Mouse (Mus musculus) MEL (cell line): ENCODE measurements around the gene Srxn1.

Experiments
- CTCF ChIP-seq, 3 experiments: IDR thresholded peaks in 2 of 3; conservative IDR thresholded peaks in 1 of 3; 2 replicates each; pipeline ENCODE4 v1.5.1; 2011 to 2012; ENCODE audit warnings: low read length in 3 of 3, low read depth in 2 of 3, mild to moderate bottlenecking in 2 of 3, improper control_type of control experiment in 1 of 3, inconsistent platforms in 1 of 3, mixed read lengths in 1 of 3, moderate library complexity in 1 of 3; ENCODE audit not compliant: control insufficient read depth in 1 of 3, insufficient read depth in 1 of 3, poor library complexity in 1 of 3, severe bottlenecking in 1 of 3
- EP300 ChIP-seq, 2 experiments: IDR thresholded peaks; 2 replicates each; pipeline ENCODE4 v1.6.1; 2011; ENCODE audit warnings: improper control_type of control experiment in 2 of 2, low read length in 2 of 2, low read depth in 1 of 2, mild to moderate bottlenecking in 1 of 2
- HCFC1 ChIP-seq: IDR thresholded peaks from 2 replicates; pipeline ENCODE4 v1.6.1; 2012; ENCODE audit warnings: low read depth, mild to moderate bottlenecking, inconsistent platforms, low read length, improper control_type of control experiment, moderate library complexity
- KAT2A ChIP-seq: conservative IDR thresholded peaks from 2 replicates; pipeline ENCODE4 v1.6.1; 2012; ENCODE audit warnings: low read depth, low read length, improper control_type of control experiment, inconsistent platforms
- MAFK ChIP-seq: IDR thresholded peaks from 2 replicates; pipeline ENCODE4 v1.6.1; 2011; ENCODE audit warnings: low read depth, mild to moderate bottlenecking, low read length, improper control_type of control experiment, borderline replicate concordance
- MAX ChIP-seq: IDR thresholded peaks from 2 replicates; pipeline ENCODE4 v1.6.1; 2011; ENCODE audit warnings: low read length, improper control_type of control experiment
- MEF2A ChIP-seq: IDR thresholded peaks from 2 replicates; pipeline ENCODE4 v1.6.1; 2014; ENCODE audit warnings: low read depth, mild to moderate bottlenecking, inconsistent platforms, low read length, improper control_type of control experiment; ENCODE audit not compliant: poor library complexity, insufficient replicate concordance, severe bottlenecking; ENCODE audit errors: extremely low read depth
- MXI1 ChIP-seq: IDR thresholded peaks from 2 replicates; pipeline ENCODE4 v1.6.1; 2011; ENCODE audit warnings: mild to moderate bottlenecking, low read depth, low read length, improper control_type of control experiment
- MYC ChIP-seq: IDR thresholded peaks from 2 replicates; pipeline ENCODE4 v1.6.1; 2011; ENCODE audit warnings: low read depth, mild to moderate bottlenecking, low read length, improper control_type of control experiment, moderate library complexity
- POLR2A ChIP-seq, 2 experiments: IDR thresholded peaks; 2 replicates each; pipeline ENCODE4 v1.6.1; 2011 to 2012; ENCODE audit warnings: low read length in 2 of 2, mild to moderate bottlenecking in 2 of 2, control low read depth in 1 of 2, improper control_type of control experiment in 1 of 2, low read depth in 1 of 2, moderate library complexity in 1 of 2; ENCODE audit not compliant: control insufficient read depth in 1 of 2, insufficient read depth in 1 of 2, poor library complexity in 1 of 2
- TCF12 ChIP-seq: IDR thresholded peaks from 2 replicates; pipeline ENCODE4 v1.6.1; 2014; ENCODE audit warnings: low read depth, mild to moderate bottlenecking, inconsistent platforms, low read length, improper control_type of control experiment, moderate library complexity
- UBTF ChIP-seq: IDR thresholded peaks from 2 replicates; pipeline ENCODE4 v1.6.1; 2012; ENCODE audit warnings: low read depth, mild to moderate bottlenecking, inconsistent platforms, low read length, improper control_type of control experiment, moderate library complexity, borderline replicate concordance; ENCODE audit not compliant: insufficient read depth

DNA sequence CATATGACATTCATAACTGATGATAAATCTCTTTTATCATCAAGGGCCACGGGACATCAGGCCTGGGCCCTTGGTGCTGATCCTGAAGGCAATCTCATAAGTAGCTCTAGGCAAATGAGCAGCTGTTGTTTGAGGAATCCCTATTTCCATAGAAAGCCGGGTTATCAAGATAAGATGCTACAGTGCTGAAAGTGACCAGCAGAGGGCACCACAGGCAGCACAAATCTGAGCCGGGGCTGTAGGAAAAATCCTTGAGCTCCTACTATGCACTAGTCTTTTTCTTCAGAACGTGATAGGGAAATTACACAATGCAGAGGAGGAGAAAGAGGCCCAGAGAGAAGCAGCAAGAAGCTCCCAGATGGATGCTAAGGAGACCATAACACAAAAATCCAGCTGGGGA lies 16.2 kb upstream of the Srxn1 start:
- TF ChIP-seq TCF12 (no peak), CTCF (IDR thresholded peaks at IDR 0.05 in 2 of 3, conservative IDR thresholded peaks at IDR 0.05 in 1 of 3; ENCODE audit: control insufficient read depth in 1 of 3, insufficient read depth in 1 of 3, low read depth in 2 of 3, low read length in 3 of 3, poor library complexity in 1 of 3, severe bottlenecking in 1 of 3) (peak; percentile 85 to 89 (median 88)), KAT2A (no peak), MEF2A (no peak), HCFC1 (no peak), MYC (no peak), POLR2A (IDR thresholded peaks at IDR 0.05; ENCODE audit: control insufficient read depth in 1 of 2, insufficient read depth in 1 of 2, low read depth in 1 of 2, low read length in 2 of 2, poor library complexity in 1 of 2) (no peak), EP300 (IDR thresholded peaks at IDR 0.05; ENCODE audit: low read depth in 1 of 2, low read length in 2 of 2) (no peak), MAFK (no peak), MAX (no peak), UBTF (no peak), MXI1 (no peak)
